Mouse (Mus musculus) megakaryocyte, embryonic 14.5 days (primary cell): ENCODE data around the gene Gm8947. TPM values are rescaled to one million over a fixed set of nuclear protein-coding genes. Genes with fewer than 3 reads are reported as not detected.

Experiments used
- H3K27me3 ChIP-seq: replicated peaks from 2 replicates; pipeline ENCODE3; 2012; ENCODE audit warnings: inconsistent platforms
- H3K36me3 ChIP-seq: replicated peaks from 2 replicates; pipeline ENCODE3; 2012; ENCODE audit warnings: low read length, inconsistent platforms, mixed read lengths
- H3K4me1 ChIP-seq: 2 replicates; pipeline ENCODE4 v1.6.1; 2012; ENCODE audit warnings: inconsistent platforms
- H3K4me3 ChIP-seq: replicated peaks from 2 replicates; pipeline ENCODE3; 2012; ENCODE audit warnings: moderate library complexity, mild to moderate bottlenecking, inconsistent platforms
- H3K9me3 ChIP-seq: 2 replicates; pipeline ENCODE4 v1.6.1; 2012; ENCODE audit warnings: inconsistent platforms
- FLI1 ChIP-seq: IDR thresholded peaks from 2 replicates; pipeline ENCODE4 v1.6.1; 2012; ENCODE audit warnings: low read length, inconsistent platforms, mixed read lengths
- GATA1 ChIP-seq: IDR thresholded peaks from 3 replicates; pipeline ENCODE4 v1.6.1; 2012; ENCODE audit warnings: mixed read lengths, low read length, inconsistent platforms, borderline replicate concordance
- polyA plus RNA-seq: library from polyadenylated mRNA; stranded (reverse); fragments of >175 nt; gene quantifications from 2 replicates; pipeline ENCODE4 v1.2.3, GENCODE M21; 2012; ENCODE audit warnings: low replicate concordance; ENCODE audit not compliant: insufficient read depth

Gene Gm8947
- polyA plus RNA-seq, 1 experiment: not detected

GRCm38 (mm10) chr1:151232346-151232745 lies 40.2 kb downstream of the Gm8947 start:
- Histone ChIP-seq H3K4me1 (peaks cover 7% of the 10 kb centered on the region; the same call in 1 of the 2 replicates), H3K4me3 (no peak overlapping the region), H3K36me3 (no peaks in the 10 kb centered on the region), H3K9me3 (no peaks in the 10 kb centered on the region), H3K27me3 (no peaks in the 10 kb centered on the region)
- TF ChIP-seq GATA1 (no peak), FLI1 (no peak)

- H3K4me1 ChIP-seq: peaks cover 4% of the 10 kb centered on the region; the same call in 1 of the 2 replicates
- H3K9me3 ChIP-seq: no peaks in the 10 kb centered on the region
- no peak overlapping the region for H3K4me3 ChIP-seq
- TF ChIP-seq FLI1 (no peak), GATA1 (no peak)
- no peaks in the 10 kb centered on the region for H3K36me3 ChIP-seq
- H3K27me3 ChIP-seq: no peaks in the 10 kb centered on the region
These were observed 41.6 kb downstream of the Gm8947 start for GRCm38 (mm10) chr1:151233756-151234155.

- peaks cover 4% of the 10 kb centered on the region; the same call in 1 of the 2 replicates for H3K4me1 ChIP-seq
- H3K4me3 ChIP-seq: no peak overlapping the region
- no peaks in the 10 kb centered on the region for H3K27me3 ChIP-seq
- H3K36me3 ChIP-seq: no peaks in the 10 kb centered on the region
- no peaks in the 10 kb centered on the region for H3K9me3 ChIP-seq
- no peak for TF ChIP-seq GATA1
- no peak for TF ChIP-seq FLI1
These were observed 43.4 kb downstream of the Gm8947 start for GRCm38 (mm10) chr1:151235574-151235973.

- H3K4me3 ChIP-seq: no peak overlapping the region
- peaks cover 4% of the 10 kb centered on the region; the same call in 1 of the 2 replicates for H3K4me1 ChIP-seq
- TF ChIP-seq GATA1 (no peak), FLI1 (no peak)
- H3K9me3 ChIP-seq: no peaks in the 10 kb centered on the region
- no peaks in the 10 kb centered on the region for H3K27me3 ChIP-seq
- H3K36me3 ChIP-seq: no peaks in the 10 kb centered on the region
These were observed 44.2 kb downstream of the Gm8947 start for GRCm38 (mm10) chr1:151236141-151236930.

GRCm38 (mm10) chr1:151237780-151238179 lies 45.6 kb downstream of the Gm8947 start:
- Histone ChIP-seq H3K36me3 (no peaks in the 10 kb centered on the region), H3K4me1 (peaks cover 4% of the 10 kb centered on the region; the same call in 1 of the 2 replicates), H3K27me3 (no peaks in the 10 kb centered on the region), H3K9me3 (no peaks in the 10 kb centered on the region), H3K4me3 (no peak overlapping the region)
- no peak for TF ChIP-seq FLI1
- TF ChIP-seq GATA1: no peak

- Histone ChIP-seq H3K9me3 (no peaks in the 10 kb centered on the region), H3K27me3 (no peaks in the 10 kb centered on the region), H3K4me1 (peaks cover 5% of the 10 kb centered on the region; the same call in 1 of the 2 replicates), H3K4me3 (no peak overlapping the region), H3K36me3 (no peaks in the 10 kb centered on the region)
- TF ChIP-seq FLI1: no peak
- TF ChIP-seq GATA1: no peak
These were observed 51.2 kb downstream of the Gm8947 start for GRCm38 (mm10) chr1:151243332-151243731.

Other genes starting within 250 kb of the Gm8947 start
- gene Hmcn1, start 198.9 kb upstream of the Gm8947 start, polyA plus RNA-seq: 0.80 TPM in 1 of 2 replicates, not detected in the other
- gene Gm47985, start 9.8 kb upstream of the Gm8947 start, polyA plus RNA-seq: not detected in 2 replicates
- gene Gm47995, start 6.1 kb downstream of the Gm8947 start, polyA plus RNA-seq: not detected in 2 replicates
- gene 3110040M04Rik, start 11.7 kb downstream of the Gm8947 start, polyA plus RNA-seq: 5.9 TPM in 1 of 2 replicates, not detected in the other
- not detected in 2 replicates for gene Gm47996, start 17.8 kb downstream of the Gm8947 start, polyA plus RNA-seq
- gene Ivns1abp, start 152.1 kb downstream of the Gm8947 start, polyA plus RNA-seq: 7.6 and 8.7 TPM in 2 replicates
- 0.76 and 0.89 TPM in 2 replicates for gene Swt1, start 236.1 kb downstream of the Gm8947 start, polyA plus RNA-seq
- gene Trmt1l, start 236.2 kb downstream of the Gm8947 start, polyA plus RNA-seq: 5.1 and 5.8 TPM in 2 replicates